Mouse (Mus musculus): ENCODE results near the gene Pomgnt2.

Pomgnt2 gene

GRCm38 (mm10) chr9:121969841-121970381, 27.0 kb downstream of the Pomgnt2 start:
- no peak for DNase-seq (ENCODE audit: low read depth)

- no peak for DNase-seq (ENCODE audit: low read depth)
Observed at GRCm38 (mm10) chr9:121968258-121968657, 28.7 kb downstream of the Pomgnt2 start.

GRCm38 (mm10) chr9:121964941-121965340, 32.0 kb downstream of the Pomgnt2 start:
- DNase-seq (ENCODE audit: low read depth) = no peak

GRCm38 (mm10) chr9:121959966-121960635, 36.8 kb downstream of the Pomgnt2 start:
- no peak for DNase-seq (ENCODE audit: low read depth)

- no peak for DNase-seq (ENCODE audit: low read depth)
Observed at GRCm38 (mm10) chr9:121952596-121952995, 44.3 kb downstream of the Pomgnt2 start.

- DNase-seq (ENCODE audit: low read depth) = no peak
Observed at GRCm38 (mm10) chr9:121951114-121951423, 45.8 kb downstream of the Pomgnt2 start.

GRCm38 (mm10) chr9:121950418-121951113, 46.3 kb downstream of the Pomgnt2 start, which contains the start of gene Fam198a:
Fam198a (plus strand) TSS chr9:121950988.
- no peak for DNase-seq (ENCODE audit: low read depth)

- no peak for DNase-seq (ENCODE audit: low read depth)
Observed at GRCm38 (mm10) chr9:121948431-121948830, 48.5 kb downstream of the Pomgnt2 start.

GRCm38 (mm10) chr9:121947784-121948183, 49.1 kb downstream of the Pomgnt2 start:
- no peak for DNase-seq (ENCODE audit: low read depth)

GRCm38 (mm10) chr9:121943628-121944027, 53.3 kb downstream of the Pomgnt2 start:
- no peak for DNase-seq (ENCODE audit: low read depth)

GRCm38 (mm10) chr9:121943005-121943404, 53.9 kb downstream of the Pomgnt2 start:
- DNase-seq (ENCODE audit: low read depth) = no peak

GRCm38 (mm10) chr9:121937944-121938355, 59.0 kb downstream of the Pomgnt2 start:
- peak; percentile 23 for DNase-seq (ENCODE audit: low read depth)

GRCm38 (mm10) chr9:121937451-121937864, 59.5 kb downstream of the Pomgnt2 start:
- no peak for DNase-seq (ENCODE audit: low read depth)

GRCm38 (mm10) chr9:121936952-121937351, 60.0 kb downstream of the Pomgnt2 start:
- no peak for DNase-seq (ENCODE audit: low read depth)

GRCm38 (mm10) chr9:121934856-121935255, 62.1 kb downstream of the Pomgnt2 start:
- DNase-seq (ENCODE audit: low read depth) = no peak

Measured in c-Kit-positive CD71-negative TER-119-negative erythroid progenitor cells, embryonic 14.5 days (primary cell).